Mouse (Mus musculus): ENCODE results near the gene Csrnp2. TPM values are rescaled to one million over a fixed set of nuclear protein-coding genes. Genes with fewer than 3 reads are reported as not detected.
"Not testable (repeated sequence)": the region's sequence is repeated elsewhere in the genome, so short reads cannot be mapped to it uniquely, and the experiment has no call there.

Gene Csrnp2
- total RNA-seq (2021): 10 to 100 TPM; 27.0 to 27.9 TPM

- peak; percentile 92 for DNase-seq (ENCODE audit: extremely low spot score in 1 of 2, low spot score in 1 of 2)
Observed at GRCm38 (mm10) chr15:100495102-100495501, at the start of gene Csrnp2. Gene Csrnp2, minus strand, starts transcription at chr15:100495488.

- not testable (repeated sequence) for DNase-seq (ENCODE audit: extremely low spot score in 1 of 2, low spot score in 1 of 2)
Observed at GRCm38 (mm10) chr15:100543651-100544030, 48.4 kb upstream of the Csrnp2 start.

- DNase-seq (ENCODE audit: extremely low spot score in 1 of 2, low spot score in 1 of 2): not testable (repeated sequence)
Observed at GRCm38 (mm10) chr15:100542876-100543650, 47.8 kb upstream of the Csrnp2 start.

- DNase-seq (ENCODE audit: extremely low spot score in 1 of 2, low spot score in 1 of 2): no peak
Observed at GRCm38 (mm10) chr15:100541426-100541825, 46.1 kb upstream of the Csrnp2 start.

GRCm38 (mm10) chr15:100541001-100541400 lies 45.7 kb upstream of the Csrnp2 start:
- not testable (repeated sequence) for DNase-seq (ENCODE audit: extremely low spot score in 1 of 2, low spot score in 1 of 2)

GRCm38 (mm10) chr15:100539411-100539810 lies 44.1 kb upstream of the Csrnp2 start:
- no peak for DNase-seq (ENCODE audit: extremely low spot score in 1 of 2, low spot score in 1 of 2)

GRCm38 (mm10) chr15:100537913-100538312 lies 42.6 kb upstream of the Csrnp2 start:
- DNase-seq (ENCODE audit: extremely low spot score in 1 of 2, low spot score in 1 of 2): no peak

GRCm38 (mm10) chr15:100527900-100528299 lies 32.6 kb upstream of the Csrnp2 start:
- no peak for DNase-seq (ENCODE audit: extremely low spot score in 1 of 2, low spot score in 1 of 2)

GRCm38 (mm10) chr15:100525405-100525804 lies 30.1 kb upstream of the Csrnp2 start:
- no peak for DNase-seq (ENCODE audit: extremely low spot score in 1 of 2, low spot score in 1 of 2)

- DNase-seq (ENCODE audit: extremely low spot score in 1 of 2, low spot score in 1 of 2): no peak
Observed at GRCm38 (mm10) chr15:100520306-100520705, 25.0 kb upstream of the Csrnp2 start.

- DNase-seq (ENCODE audit: extremely low spot score in 1 of 2, low spot score in 1 of 2): no peak
Observed at GRCm38 (mm10) chr15:100515121-100515520, 19.8 kb upstream of the Csrnp2 start.

- no peak for DNase-seq (ENCODE audit: extremely low spot score in 1 of 2, low spot score in 1 of 2)
Observed at GRCm38 (mm10) chr15:100513387-100513786, 18.1 kb upstream of the Csrnp2 start.

- no peak for DNase-seq (ENCODE audit: extremely low spot score in 1 of 2, low spot score in 1 of 2)
Observed at GRCm38 (mm10) chr15:100510072-100510471, 14.8 kb upstream of the Csrnp2 start.

- DNase-seq (ENCODE audit: extremely low spot score in 1 of 2, low spot score in 1 of 2): no peak
Observed at GRCm38 (mm10) chr15:100508454-100509167, 13.3 kb upstream of the Csrnp2 start.

GRCm38 (mm10) chr15:100499506-100499905 lies 4.2 kb upstream of the Csrnp2 start:
- not testable (repeated sequence) for DNase-seq (ENCODE audit: extremely low spot score in 1 of 2, low spot score in 1 of 2)

GRCm38 (mm10) chr15:100494647-100495046 lies 641 bp downstream of the Csrnp2 start:
- DNase-seq (ENCODE audit: extremely low spot score in 1 of 2, low spot score in 1 of 2): no peak

- DNase-seq (ENCODE audit: extremely low spot score in 1 of 2, low spot score in 1 of 2): no peak
Observed at GRCm38 (mm10) chr15:100491966-100492365, 3.3 kb downstream of the Csrnp2 start.

GRCm38 (mm10) chr15:100489263-100489662 lies 6.0 kb downstream of the Csrnp2 start:
- DNase-seq (ENCODE audit: extremely low spot score in 1 of 2, low spot score in 1 of 2): no peak

- DNase-seq (ENCODE audit: extremely low spot score in 1 of 2, low spot score in 1 of 2): not testable (repeated sequence)
Observed at GRCm38 (mm10) chr15:100488297-100488696, 7.0 kb downstream of the Csrnp2 start.

- no peak for DNase-seq (ENCODE audit: extremely low spot score in 1 of 2, low spot score in 1 of 2)
Observed at GRCm38 (mm10) chr15:100487050-100487449, 8.2 kb downstream of the Csrnp2 start.

- no peak for DNase-seq (ENCODE audit: extremely low spot score in 1 of 2, low spot score in 1 of 2)
Observed at GRCm38 (mm10) chr15:100486450-100486849, 8.8 kb downstream of the Csrnp2 start.

GRCm38 (mm10) chr15:100485576-100485975 lies 9.7 kb downstream of the Csrnp2 start:
- no peak for DNase-seq (ENCODE audit: extremely low spot score in 1 of 2, low spot score in 1 of 2)

Measured in layer of hippocampus, postnatal 25 days (tissue).